Mouse (Mus musculus) mesoderm, embryonic 11.5 days (tissue): ENCODE results near the gene Cpne8.

ENCODE experiments used
- DNase-seq: peaks from one replicate; pipeline ENCODE4 v3.0.0-alpha.2; 2012; ENCODE audit warnings: low read depth, low spot score

Gene Cpne8

DNA sequence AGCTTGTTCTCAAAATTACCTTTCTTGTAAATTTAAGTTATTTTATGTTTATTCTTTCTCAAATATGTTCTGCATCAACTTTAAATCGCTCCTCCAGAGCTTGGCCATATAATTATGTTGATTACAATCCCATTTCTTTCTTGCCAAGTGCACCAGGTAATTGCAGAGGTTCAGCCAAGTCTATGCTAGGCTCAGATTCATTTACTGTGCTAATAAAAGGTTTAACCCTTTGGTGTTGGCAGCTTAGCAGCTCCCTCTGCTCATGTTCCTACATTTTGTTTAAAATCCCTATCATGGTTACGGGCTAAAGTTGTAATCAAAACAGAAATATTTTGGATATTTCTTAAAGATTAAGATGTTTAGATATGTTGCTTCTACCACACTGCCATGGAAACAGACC, 216.0 kb downstream of the Cpne8 start:
- no peak for DNase-seq

DNA sequence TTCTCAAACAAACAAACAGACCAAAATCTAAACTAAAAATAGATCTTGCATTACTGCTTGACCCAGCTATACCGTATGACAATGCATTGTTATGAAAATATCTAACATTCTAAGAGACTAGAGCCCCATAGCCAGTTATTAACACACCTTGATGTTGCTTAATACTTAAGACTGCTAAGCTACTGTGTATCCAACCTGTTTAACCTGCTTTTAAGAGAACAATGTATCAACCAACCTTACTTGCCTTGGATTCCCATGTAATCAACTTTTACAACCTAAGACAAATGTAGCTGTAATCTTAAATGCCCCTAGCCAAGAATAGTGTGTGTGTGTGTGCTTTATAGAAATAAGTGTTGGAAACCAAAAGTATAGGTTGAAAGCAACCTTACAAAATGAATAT, 233.2 kb downstream of the Cpne8 start:
- no peak for DNase-seq
